Mouse (Mus musculus) thymus, adult 2 months (tissue): Measurements from ENCODE around the gene Lgals12.

Experiments used
- CTCF ChIP-seq: fragments of 200-500 bp; IDR thresholded peaks from 2 replicates; pipeline ENCODE4 v1.5.1; 2012; ENCODE audit warnings: mild to moderate bottlenecking, control low read depth, low read length, moderate library complexity, borderline replicate concordance; ENCODE audit not compliant: control insufficient read depth, poor library complexity, insufficient read depth; ENCODE audit errors: extremely low read depth
- POLR2A ChIP-seq: fragments of 200-500 bp; IDR thresholded peaks from 2 replicates; pipeline ENCODE4 v1.6.1; 2012; ENCODE audit warnings: mild to moderate bottlenecking, low read length, control low read depth, moderate library complexity; ENCODE audit not compliant: control insufficient read depth, poor library complexity, insufficient read depth; ENCODE audit errors: extremely low read depth

DNA sequence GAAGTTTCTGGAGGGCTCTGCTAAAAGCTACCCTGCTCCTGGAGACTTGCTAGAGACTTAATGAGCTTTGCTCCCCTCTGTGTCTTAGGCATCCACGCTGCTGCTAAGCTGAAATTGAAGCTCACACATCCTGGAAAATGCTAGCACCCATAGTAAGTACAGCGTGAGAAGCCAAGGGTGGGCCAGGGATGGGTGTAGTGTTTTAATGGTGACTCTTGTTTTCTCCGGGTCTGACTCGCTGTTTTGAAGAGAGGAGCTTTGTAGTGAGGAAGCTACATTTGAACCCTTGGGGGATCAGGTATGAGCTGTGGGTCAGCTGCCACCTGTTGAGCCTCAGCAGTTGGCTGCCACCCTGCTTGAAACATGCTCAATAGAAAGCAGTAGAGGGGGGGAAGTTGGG, 49.1 kb downstream of the Lgals12 start:
- TF ChIP-seq CTCF (no peak), POLR2A (no peak)
